Mouse (Mus musculus) thymus, adult 2 months (tissue): ENCODE measurements at regions not wholly inside any gene's neighbourhood (a gene's known extent, or its start where the extent isn't known, plus 50 kb on each side); places are given as distances from the start of the nearest gene placed in this dataset.

Source experiments
- DNase-seq: peaks from one replicate; pipeline ENCODE4 v3.0.0; 2021
- H3K27ac ChIP-seq: fragments of 200-500 bp; 2 replicates; pipeline ENCODE4 v1.5.1; 2012; ENCODE audit warnings: low read length, control low read depth; ENCODE audit not compliant: control insufficient read depth, insufficient read depth
- H3K27me3 ChIP-seq: fragments of 200-500 bp; 2 replicates; pipeline ENCODE4 v1.6.1; 2012; ENCODE audit warnings: mild to moderate bottlenecking, low read length, moderate library complexity, mixed read lengths; ENCODE audit not compliant: control insufficient read depth, insufficient read depth
- H3K36me3 ChIP-seq: fragments of 200-500 bp; 2 replicates; pipeline ENCODE4 v1.6.1; 2012; ENCODE audit warnings: mild to moderate bottlenecking, low read length, moderate library complexity; ENCODE audit not compliant: control insufficient read depth, insufficient read depth
- H3K4me1 ChIP-seq: fragments of 200-500 bp; replicated peaks from 2 replicates; pipeline ENCODE4 v1.6.1; 2012; ENCODE audit warnings: low read length; ENCODE audit not compliant: control insufficient read depth, insufficient read depth
- H3K4me3 ChIP-seq: fragments of 200-500 bp; 2 replicates; pipeline ENCODE4 v1.5.1; 2012; ENCODE audit warnings: mild to moderate bottlenecking, low read length, control low read depth, moderate library complexity; ENCODE audit not compliant: control insufficient read depth, insufficient read depth
- CTCF ChIP-seq: fragments of 200-500 bp; IDR thresholded peaks from 2 replicates; pipeline ENCODE4 v1.5.1; 2012; ENCODE audit warnings: mild to moderate bottlenecking, control low read depth, low read length, moderate library complexity, borderline replicate concordance; ENCODE audit not compliant: control insufficient read depth, poor library complexity, insufficient read depth; ENCODE audit errors: extremely low read depth
- POLR2A ChIP-seq: fragments of 200-500 bp; IDR thresholded peaks from 2 replicates; pipeline ENCODE4 v1.6.1; 2012; ENCODE audit warnings: mild to moderate bottlenecking, low read length, control low read depth, moderate library complexity; ENCODE audit not compliant: control insufficient read depth, poor library complexity, insufficient read depth; ENCODE audit errors: extremely low read depth
- WGBS: fragments of 180-500 bp; shearing (Covaris S2); methylation state at CpG from one replicate; pipeline ENCODE4 v1.1.7; 2018; 5-methylcytosine and 5-hydroxymethylcytosine counted together

DNA sequence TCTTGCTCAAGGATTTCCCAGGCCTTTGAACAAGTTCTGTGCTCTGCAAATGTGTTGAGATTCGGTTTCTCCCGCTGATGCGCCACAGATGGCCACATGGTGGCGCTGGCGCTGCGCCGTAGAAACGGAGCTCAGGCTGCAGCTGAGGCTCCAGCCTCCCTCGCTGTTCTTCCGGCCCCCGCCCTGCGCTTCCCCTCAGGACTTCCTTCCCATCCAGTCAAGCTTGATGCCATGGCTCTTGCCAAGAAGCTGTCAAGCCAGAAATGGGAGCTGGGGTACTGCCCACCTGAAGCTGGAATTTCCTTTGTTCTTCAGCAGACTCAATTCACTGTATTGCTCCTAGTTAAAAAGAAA lies 263.9 kb downstream of the Mpdz start:
- TF ChIP-seq POLR2A (no peak), CTCF (no peak)
- no peaks in the 10 kb centered on the region for H3K27me3 ChIP-seq
- H3K4me3 ChIP-seq = no peak overlapping the region
- peak; percentile 2 for DNase-seq
- H3K36me3 ChIP-seq = no peaks in the 10 kb centered on the region
- WGBS = 1% methylated on average over 12 of the region's 12 CpGs
- no peaks in the 10 kb centered on the region for H3K4me1 ChIP-seq
- H3K27ac ChIP-seq = no peak overlapping the region

DNA sequence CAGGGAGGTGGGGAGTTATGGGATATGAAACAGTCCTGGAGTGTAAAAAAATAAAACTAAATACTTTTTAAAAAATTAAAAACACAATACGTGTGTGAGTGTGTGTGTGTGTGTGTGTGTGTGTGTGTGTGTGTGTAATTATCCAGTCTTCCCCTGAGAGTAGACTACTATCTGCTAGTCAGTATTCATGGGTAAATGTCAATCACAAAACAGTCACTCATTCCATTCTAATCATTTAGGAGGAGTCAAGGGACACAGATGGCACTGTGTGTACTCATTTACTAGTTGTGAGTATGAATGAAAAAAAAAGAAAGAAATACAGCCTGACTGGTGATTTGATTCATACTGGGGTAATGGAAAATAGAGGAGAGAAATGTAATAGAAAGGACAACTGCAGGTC lies 226.5 kb downstream of the Mpdz start:
- 93% methylated on average over 1 of the region's 1 CpGs for WGBS
- TF ChIP-seq POLR2A = no peak
- no peak for TF ChIP-seq CTCF
- no peaks in the 10 kb centered on the region for H3K27me3 ChIP-seq
- no peak for DNase-seq
- H3K4me3 ChIP-seq = no peak overlapping the region
- H3K36me3 ChIP-seq = no peaks in the 10 kb centered on the region
- no peaks in the 10 kb centered on the region for H3K4me1 ChIP-seq
- H3K27ac ChIP-seq = no peak overlapping the region

DNA sequence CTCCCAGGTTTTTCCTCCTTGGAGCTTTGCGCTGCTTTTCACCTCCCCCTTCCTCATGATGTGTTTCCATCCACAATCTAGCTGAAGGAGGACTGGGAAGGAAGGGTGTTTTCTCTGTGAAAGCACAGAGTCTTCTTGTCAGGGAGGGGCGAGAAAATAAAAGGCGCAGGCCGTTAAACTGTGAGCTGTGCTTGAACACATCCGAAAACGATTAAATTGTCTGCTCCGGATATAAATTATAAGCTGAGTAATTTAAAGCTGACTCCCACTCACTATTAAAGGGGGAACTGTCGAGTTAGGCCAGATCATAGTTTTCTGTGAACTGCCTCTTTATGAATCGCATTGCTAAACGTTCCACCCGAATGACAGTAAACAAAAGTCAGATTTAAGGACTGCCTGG lies 224.6 kb downstream of the Mpdz start:
- Histone ChIP-seq H3K27me3 (no peaks in the 10 kb centered on the region), H3K4me1 (no peaks in the 10 kb centered on the region), H3K36me3 (no peaks in the 10 kb centered on the region), H3K27ac (no peak overlapping the region), H3K4me3 (no peak overlapping the region)
- TF ChIP-seq POLR2A = no peak
- TF ChIP-seq CTCF = no peak
- DNase-seq = no peak
- 90% methylated on average over 11 of the region's 11 CpGs for WGBS

DNA sequence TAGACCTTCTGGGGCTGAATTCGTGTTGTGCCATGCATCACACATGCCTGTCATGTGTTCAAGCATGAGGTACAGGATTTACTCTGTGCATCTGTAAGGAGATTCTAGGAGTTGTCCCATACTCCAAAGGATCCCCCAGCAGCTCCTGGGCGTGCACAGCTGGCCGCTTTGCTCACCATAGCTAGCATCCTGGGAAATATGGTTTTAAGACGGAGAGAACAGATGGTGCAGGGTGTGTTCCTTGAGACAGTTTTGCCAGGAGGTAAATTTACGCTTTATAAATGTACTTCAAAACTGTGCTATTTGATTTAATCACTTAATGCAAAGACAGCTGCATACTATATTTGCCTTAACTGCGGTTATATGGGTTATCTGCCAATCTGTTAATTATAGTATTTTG lies 220.6 kb downstream of the Mpdz start:
- Histone ChIP-seq H3K4me3 (no peak overlapping the region), H3K36me3 (no peaks in the 10 kb centered on the region), H3K27ac (no peak overlapping the region), H3K27me3 (no peaks in the 10 kb centered on the region), H3K4me1 (no peaks in the 10 kb centered on the region)
- no peak for DNase-seq
- WGBS = 89% methylated on average over 6 of the region's 6 CpGs
- no peak for TF ChIP-seq POLR2A
- no peak for TF ChIP-seq CTCF

DNA sequence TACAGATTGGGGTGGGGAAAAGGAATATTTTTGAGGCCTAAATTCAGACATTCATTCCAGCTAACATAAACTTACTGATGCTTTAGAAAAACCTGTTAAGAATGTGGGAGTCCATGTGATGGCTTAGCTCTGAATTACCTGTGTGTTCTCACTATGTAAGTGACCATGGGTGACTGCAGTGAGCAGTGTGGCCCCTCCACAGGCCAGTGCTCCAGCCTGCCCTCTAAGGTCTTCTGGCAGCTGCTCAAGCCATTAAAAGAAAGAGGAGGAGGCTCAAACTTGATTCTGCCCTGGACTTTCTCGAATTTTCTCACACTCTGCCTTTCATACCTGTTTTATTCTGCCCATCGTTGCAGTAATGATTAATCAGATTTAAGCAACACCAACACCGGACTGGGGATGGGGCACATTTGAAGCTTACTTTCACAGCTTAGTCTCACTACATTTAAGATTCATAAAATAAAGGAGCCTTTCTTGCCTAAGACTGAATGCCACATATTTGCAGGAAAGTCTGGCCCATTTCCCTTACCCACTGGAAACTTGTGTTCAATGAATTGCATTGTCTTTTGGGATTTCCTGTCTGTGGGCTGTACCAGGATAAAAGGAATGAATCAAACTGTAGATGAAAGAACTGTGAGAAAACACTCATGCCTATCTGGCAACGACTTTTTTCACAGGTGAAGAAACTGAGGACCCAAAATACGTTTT lies 220.0 kb downstream of the Mpdz start:
- WGBS = 66% methylated on average over 5 of the region's 5 CpGs
- Histone ChIP-seq H3K4me1 (no peaks in the 10 kb centered on the region), H3K27ac (no peak overlapping the region), H3K27me3 (no peaks in the 10 kb centered on the region), H3K4me3 (no peak overlapping the region), H3K36me3 (no peaks in the 10 kb centered on the region)
- DNase-seq = no peak
- TF ChIP-seq POLR2A (no peak), CTCF (no peak)
